Mouse (Mus musculus): ENCODE data around the gene Kpna7. TPM values are rescaled to one million over a fixed set of nuclear protein-coding genes. Genes with fewer than 3 reads are reported as not detected.
"Not testable (repeated sequence)": the region's sequence is repeated elsewhere in the genome, so short reads cannot be mapped to it uniquely, and the experiment has no call there.

Gene Kpna7
- polyA plus RNA-seq, 1 experiment from 2014 or later = not detected

DNA sequence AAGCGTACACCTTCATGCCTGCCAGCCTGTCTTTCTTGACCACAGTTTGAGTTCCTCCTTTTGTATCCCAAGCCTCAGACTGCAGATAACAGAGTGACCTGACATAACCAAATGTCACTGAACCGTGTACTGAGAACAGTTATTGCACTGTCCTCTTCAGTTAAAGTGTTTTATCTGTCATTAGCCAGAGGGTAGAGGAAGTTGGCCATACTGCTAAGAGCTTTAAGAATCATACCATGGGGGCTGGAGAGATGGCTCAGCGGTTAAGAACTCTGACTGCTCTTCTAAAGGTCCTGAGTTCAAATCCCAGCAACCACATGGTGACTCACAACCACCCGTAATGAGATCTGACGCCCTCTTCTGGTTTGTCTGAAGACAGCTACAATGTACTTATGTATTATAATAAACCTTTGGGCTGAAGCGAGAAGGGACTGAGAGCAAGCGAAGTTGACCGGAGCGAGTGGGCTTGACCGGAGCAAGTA, 14.6 kb upstream of the Kpna7 start:
- H3K27ac ChIP-seq (ENCODE audit: low read depth) = no peak overlapping the region
- no peaks in the 10 kb centered on the region for H3K4me1 ChIP-seq (ENCODE audit: insufficient read depth)
- H3K4me2 ChIP-seq (ENCODE audit: low read depth, low read length) = no peak overlapping the region
- 73% methylated on average over 10 of the region's 10 CpGs for WGBS (ENCODE audit: insufficient replicate concordance)
- no peaks in the 10 kb centered on the region for H3K27me3 ChIP-seq (ENCODE audit: insufficient read depth, low read length)
- DNase-seq (no peak), ATAC-seq (peak; percentile 43; the same call in 1 of the 2 replicates)
- H3K9me3 ChIP-seq (ENCODE audit: low read length) = no peaks in the 10 kb centered on the region
- H3K9ac ChIP-seq (replicated peaks) = no peak overlapping the region
- H3K4me3 ChIP-seq (ENCODE audit: low read depth, low read length) = no peak overlapping the region
- TF ChIP-seq CTCF (IDR thresholded peaks at IDR 0.05; ENCODE audit: low read depth) = no peak
- TF ChIP-seq EP300 (IDR thresholded peaks at IDR 0.05; ENCODE audit: low read depth) = no peak
- H3K36me3 ChIP-seq (replicated peaks; ENCODE audit: insufficient read depth, low read length) = peaks cover 79% of the 10 kb centered on the region

DNA sequence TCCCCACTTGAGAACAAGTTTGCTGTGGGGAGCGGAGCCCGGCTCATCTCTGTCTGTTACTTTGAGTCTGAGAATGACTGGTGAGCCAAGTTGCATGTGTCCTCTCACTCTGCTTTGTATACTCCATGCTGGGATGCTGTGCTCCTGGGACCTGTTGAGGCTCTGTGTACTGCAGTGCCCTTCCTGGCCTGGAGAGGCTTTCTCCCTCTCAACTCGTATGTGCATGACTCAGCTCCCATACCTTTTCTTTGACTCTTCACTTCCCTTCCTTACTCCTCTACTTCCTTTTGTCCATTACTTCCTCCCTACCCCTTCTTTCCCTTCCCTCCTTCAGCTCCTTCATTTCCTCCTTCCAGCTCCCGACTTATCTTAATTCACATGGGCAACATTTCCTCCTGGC, 12.4 kb upstream of the Kpna7 start:
- ATAC-seq (no peak), DNase-seq (no peak)
- Histone ChIP-seq H3K27me3 (ENCODE audit: insufficient read depth, low read length) (no peaks in the 10 kb centered on the region), H3K9me3 (ENCODE audit: low read length) (no peaks in the 10 kb centered on the region), H3K9ac (replicated peaks) (no peak overlapping the region), H3K27ac (ENCODE audit: low read depth) (no peak overlapping the region), H3K4me1 (ENCODE audit: insufficient read depth) (no peaks in the 10 kb centered on the region), H3K4me3 (ENCODE audit: low read depth, low read length) (no peak overlapping the region), H3K4me2 (ENCODE audit: low read depth, low read length) (no peak overlapping the region), H3K36me3 (replicated peaks; ENCODE audit: insufficient read depth, low read length) (peaks cover 84% of the 10 kb centered on the region)
- WGBS (ENCODE audit: insufficient replicate concordance) = 73% methylated on average over 4 of the region's 4 CpGs
- no peak for TF ChIP-seq EP300 (IDR thresholded peaks at IDR 0.05; ENCODE audit: low read depth)
- no peak for TF ChIP-seq CTCF (IDR thresholded peaks at IDR 0.05; ENCODE audit: low read depth)

DNA sequence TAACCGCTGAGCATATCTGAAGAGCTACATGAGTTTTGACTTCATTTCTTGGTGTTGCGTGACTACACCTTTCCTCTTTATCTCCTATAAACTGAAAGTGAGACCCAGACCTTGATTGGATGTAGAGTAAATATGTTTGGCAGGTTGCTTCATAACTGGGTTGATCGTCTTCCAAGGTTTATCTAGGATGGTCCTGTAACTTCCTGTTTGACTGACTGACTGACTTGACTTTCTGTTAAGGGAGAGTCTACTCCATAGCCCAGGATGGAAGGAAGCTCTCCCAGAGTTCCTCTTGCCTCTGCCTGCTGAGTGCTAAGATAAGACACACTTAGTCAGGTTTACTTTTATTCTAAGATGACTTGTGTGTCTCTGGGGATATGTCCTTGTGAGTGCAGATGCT, 6.0 kb upstream of the Kpna7 start:
- peaks cover 9% of the 10 kb centered on the region for H3K4me1 ChIP-seq (ENCODE audit: insufficient read depth)
- no peak overlapping the region for H3K4me2 ChIP-seq (ENCODE audit: low read depth, low read length)
- H3K36me3 ChIP-seq (replicated peaks; ENCODE audit: insufficient read depth, low read length) = peaks cover 39% of the 10 kb centered on the region
- ATAC-seq = no peak
- TF ChIP-seq EP300 (IDR thresholded peaks at IDR 0.05; ENCODE audit: low read depth) = no peak
- no peak for TF ChIP-seq CTCF (IDR thresholded peaks at IDR 0.05; ENCODE audit: low read depth)
- H3K9me3 ChIP-seq (ENCODE audit: low read length) = no peaks in the 10 kb centered on the region
- H3K27me3 ChIP-seq (ENCODE audit: insufficient read depth, low read length) = no peaks in the 10 kb centered on the region
- no peak overlapping the region for H3K4me3 ChIP-seq (ENCODE audit: low read depth, low read length)
- WGBS (ENCODE audit: insufficient replicate concordance) = 53% methylated on average over 3 of the region's 3 CpGs
- H3K9ac ChIP-seq (replicated peaks) = no peak overlapping the region
- no peak for DNase-seq
- H3K27ac ChIP-seq (ENCODE audit: low read depth) = no peak overlapping the region

DNA sequence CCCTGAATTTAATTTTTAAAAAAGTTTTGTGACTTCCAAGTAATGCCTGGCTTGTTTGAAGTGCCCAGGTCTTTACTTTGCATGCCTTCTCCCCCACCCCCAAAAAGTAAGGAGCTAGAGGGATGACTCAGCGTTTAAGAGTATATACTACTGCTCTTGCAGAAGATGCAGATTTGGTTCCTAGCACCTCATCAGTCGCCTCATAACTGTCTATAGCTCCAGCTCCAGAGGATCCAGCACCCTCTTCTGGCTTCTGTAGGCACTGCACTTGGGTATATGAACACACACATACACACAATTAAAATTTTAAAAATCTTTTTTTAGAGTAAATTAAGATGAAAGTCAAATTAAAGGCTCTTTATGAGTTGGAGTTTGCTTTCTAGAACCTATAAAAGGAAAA, 4.4 kb upstream of the Kpna7 start:
- ATAC-seq (no peak), DNase-seq (no peak)
- H3K36me3 ChIP-seq (replicated peaks; ENCODE audit: insufficient read depth, low read length) = peaks cover 26% of the 10 kb centered on the region
- no peak overlapping the region for H3K4me3 ChIP-seq (ENCODE audit: low read depth, low read length)
- WGBS (ENCODE audit: insufficient replicate concordance) = 88% methylated on average over 2 of the region's 2 CpGs
- 0 out of 2 replicates have a peak, but pooled peaks have one; percentile 17 for TF ChIP-seq CTCF (IDR thresholded peaks at IDR 0.05; ENCODE audit: low read depth)
- no peak for TF ChIP-seq EP300 (IDR thresholded peaks at IDR 0.05; ENCODE audit: low read depth)
- H3K27me3 ChIP-seq (ENCODE audit: insufficient read depth, low read length) = no peaks in the 10 kb centered on the region
- no peak overlapping the region for H3K9ac ChIP-seq (replicated peaks)
- H3K4me2 ChIP-seq (ENCODE audit: low read depth, low read length) = no peak overlapping the region
- no peaks in the 10 kb centered on the region for H3K9me3 ChIP-seq (ENCODE audit: low read length)
- H3K4me1 ChIP-seq (ENCODE audit: insufficient read depth) = peaks cover 17% of the 10 kb centered on the region
- no peak overlapping the region for H3K27ac ChIP-seq (ENCODE audit: low read depth)

DNA sequence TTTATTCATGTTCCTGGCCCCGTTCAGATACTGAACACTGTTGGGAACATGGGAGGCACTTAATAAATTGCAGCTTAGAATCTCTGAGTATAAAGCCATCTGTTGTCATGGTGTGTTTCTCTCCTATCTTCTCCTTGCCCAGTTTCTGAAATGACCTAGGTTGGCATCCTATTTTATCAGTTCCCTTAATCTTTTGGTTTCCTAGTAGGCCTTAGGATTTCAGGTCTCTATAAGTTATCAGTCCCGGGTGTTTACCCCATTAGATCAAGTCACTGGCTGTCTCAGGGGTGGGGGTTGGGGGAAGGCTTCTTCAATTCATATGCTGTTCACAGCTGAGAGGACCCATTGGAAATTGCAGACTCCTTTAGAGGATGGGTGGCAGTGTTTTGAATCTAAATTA, 992 bp upstream of the Kpna7 start:
- Histone ChIP-seq H3K4me3 (ENCODE audit: low read depth, low read length) (peak overlapping the region; percentile 94), H3K4me2 (ENCODE audit: low read depth, low read length) (peak overlapping the region; percentile 93), H3K9ac (replicated peaks) (peak overlapping the region; percentile 96), H3K9me3 (ENCODE audit: low read length) (no peaks in the 10 kb centered on the region), H3K27ac (ENCODE audit: low read depth) (peak overlapping the region; percentile 85; the same call in 1 of the 2 replicates), H3K36me3 (replicated peaks; ENCODE audit: insufficient read depth, low read length) (peaks cover 9% of the 10 kb centered on the region; the same call in 1 of the 2 replicates), H3K27me3 (ENCODE audit: insufficient read depth, low read length) (no peaks in the 10 kb centered on the region), H3K4me1 (ENCODE audit: insufficient read depth) (peaks cover 15% of the 10 kb centered on the region)
- TF ChIP-seq EP300 (IDR thresholded peaks at IDR 0.05; ENCODE audit: low read depth) (no peak), CTCF (IDR thresholded peaks at IDR 0.05; ENCODE audit: low read depth) (no peak)
- DNase-seq = no peak
- WGBS (ENCODE audit: insufficient replicate concordance) = 37% methylated on average over 2 of the region's 2 CpGs
- ATAC-seq = no peak

DNA sequence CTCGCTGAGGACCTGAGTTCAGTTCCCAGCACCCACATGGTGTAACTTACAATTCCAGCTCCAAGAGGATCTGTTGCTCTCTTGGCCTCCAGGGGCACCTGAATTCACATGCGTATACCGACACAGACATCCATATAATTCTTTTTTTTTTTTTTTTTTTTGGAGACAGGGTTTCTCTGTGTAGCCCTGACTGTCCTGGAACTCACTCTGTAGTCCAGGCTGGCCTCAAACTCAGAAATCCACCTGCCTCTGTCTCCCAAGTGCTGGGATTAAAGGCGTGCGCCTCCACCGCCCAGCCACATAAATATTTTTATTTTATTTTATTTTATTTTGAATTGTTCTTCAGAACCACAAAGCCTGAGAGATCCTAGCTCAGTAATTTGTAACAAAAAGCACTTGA, 629 bp downstream of the Kpna7 start:
- H3K27me3 ChIP-seq (ENCODE audit: insufficient read depth, low read length); DNase-seq; H3K9ac ChIP-seq (replicated peaks); ATAC-seq; H3K9me3 ChIP-seq (ENCODE audit: low read length); H3K27ac ChIP-seq (ENCODE audit: low read depth); H3K36me3 ChIP-seq (replicated peaks; ENCODE audit: insufficient read depth, low read length): not testable (repeated sequence)
- H3K4me1 ChIP-seq (ENCODE audit: insufficient read depth) = peaks cover 11% of the 10 kb centered on the region
- peak overlapping the region; percentile 93 for H3K4me2 ChIP-seq (ENCODE audit: low read depth, low read length)
- H3K4me3 ChIP-seq (ENCODE audit: low read depth, low read length) = peak overlapping the region; percentile 94
- 48% methylated on average over 6 of the region's 6 CpGs for WGBS (ENCODE audit: insufficient replicate concordance)

All from liver, postnatal 0 days (tissue).